Mouse (Mus musculus): Measurements from ENCODE around the gene Cacybp. TPM values are rescaled to one million over a fixed set of nuclear protein-coding genes. Genes with fewer than 3 reads are reported as not detected.

Cacybp gene
- polyA plus RNA-seq, 1 experiment from 2014 or later: 252 TPM

GRCm38 (mm10) chr1:160249786-160250185 lies 37.1 kb upstream of the Cacybp start:
- H3K9me3 ChIP-seq (ENCODE audit: control insufficient read depth, low read length): peaks cover 2% of the 10 kb centered on the region; the same call in 1 of the 2 replicates
- ATAC-seq (ENCODE audit: low FRiP score, low TSS enrichment): no peak
- H3K9ac ChIP-seq (ENCODE audit: low read depth, low read length): no peak overlapping the region
- no peaks in the 10 kb centered on the region for H3K36me3 ChIP-seq (ENCODE audit: control insufficient read depth, insufficient read depth, low read length)
- no peaks in the 10 kb centered on the region for H3K27me3 ChIP-seq (ENCODE audit: control insufficient read depth, insufficient read depth, low read length)
- H3K27ac ChIP-seq (ENCODE audit: low read depth, low read length): no peak overlapping the region
- H3K4me3 ChIP-seq (ENCODE audit: low read length): no peak overlapping the region
- no peak overlapping the region for H3K4me2 ChIP-seq (replicated peaks; ENCODE audit: low read depth, low read length)
- no peaks in the 10 kb centered on the region for H3K4me1 ChIP-seq (ENCODE audit: control insufficient read depth, insufficient read depth, low read length)
- WGBS: 78% methylated on average over 3 of the region's 3 CpGs

- no peaks in the 10 kb centered on the region for H3K27me3 ChIP-seq (ENCODE audit: control insufficient read depth, insufficient read depth, low read length)
- no peaks in the 10 kb centered on the region for H3K36me3 ChIP-seq (ENCODE audit: control insufficient read depth, insufficient read depth, low read length)
- WGBS: 81% methylated on average over 9 of the region's 9 CpGs
- no peak for ATAC-seq (ENCODE audit: low FRiP score, low TSS enrichment)
- no peak overlapping the region for H3K4me2 ChIP-seq (replicated peaks; ENCODE audit: low read depth, low read length)
- no peaks in the 10 kb centered on the region for H3K9me3 ChIP-seq (ENCODE audit: control insufficient read depth, low read length)
- H3K27ac ChIP-seq (ENCODE audit: low read depth, low read length): no peak overlapping the region
- H3K4me3 ChIP-seq (ENCODE audit: low read length): no peak overlapping the region
- no peaks in the 10 kb centered on the region for H3K4me1 ChIP-seq (ENCODE audit: control insufficient read depth, insufficient read depth, low read length)
- no peak overlapping the region for H3K9ac ChIP-seq (ENCODE audit: low read depth, low read length)
These were observed 34.8 kb upstream of the Cacybp start for GRCm38 (mm10) chr1:160247473-160247872.

- ATAC-seq (ENCODE audit: low FRiP score, low TSS enrichment): no peak
- Histone ChIP-seq H3K4me2 (replicated peaks; ENCODE audit: low read depth, low read length) (no peak overlapping the region), H3K9me3 (ENCODE audit: control insufficient read depth, low read length) (no peaks in the 10 kb centered on the region), H3K9ac (ENCODE audit: low read depth, low read length) (no peak overlapping the region), H3K27me3 (ENCODE audit: control insufficient read depth, insufficient read depth, low read length) (no peaks in the 10 kb centered on the region), H3K4me1 (ENCODE audit: control insufficient read depth, insufficient read depth, low read length) (no peaks in the 10 kb centered on the region), H3K4me3 (ENCODE audit: low read length) (no peak overlapping the region), H3K27ac (ENCODE audit: low read depth, low read length) (no peak overlapping the region), H3K36me3 (ENCODE audit: control insufficient read depth, insufficient read depth, low read length) (no peaks in the 10 kb centered on the region)
- 79% methylated on average over 4 of the region's 4 CpGs for WGBS
These were observed 34.2 kb upstream of the Cacybp start for GRCm38 (mm10) chr1:160246844-160247243.

- no peaks in the 10 kb centered on the region for H3K4me1 ChIP-seq (ENCODE audit: control insufficient read depth, insufficient read depth, low read length)
- no peaks in the 10 kb centered on the region for H3K36me3 ChIP-seq (ENCODE audit: control insufficient read depth, insufficient read depth, low read length)
- H3K27me3 ChIP-seq (ENCODE audit: control insufficient read depth, insufficient read depth, low read length): no peaks in the 10 kb centered on the region
- no peak overlapping the region for H3K4me2 ChIP-seq (replicated peaks; ENCODE audit: low read depth, low read length)
- H3K9ac ChIP-seq (ENCODE audit: low read depth, low read length): no peak overlapping the region
- H3K4me3 ChIP-seq (ENCODE audit: low read length): no peak overlapping the region
- H3K27ac ChIP-seq (ENCODE audit: low read depth, low read length): no peak overlapping the region
- 75% methylated on average over 2 of the region's 2 CpGs for WGBS
- H3K9me3 ChIP-seq (ENCODE audit: control insufficient read depth, low read length): no peaks in the 10 kb centered on the region
- ATAC-seq (ENCODE audit: low FRiP score, low TSS enrichment): no peak
These were observed 33.3 kb upstream of the Cacybp start for GRCm38 (mm10) chr1:160245954-160246353.

- no peaks in the 10 kb centered on the region for H3K27me3 ChIP-seq (ENCODE audit: control insufficient read depth, insufficient read depth, low read length)
- 95% methylated on average over 5 of the region's 5 CpGs for WGBS
- no peaks in the 10 kb centered on the region for H3K4me1 ChIP-seq (ENCODE audit: control insufficient read depth, insufficient read depth, low read length)
- no peaks in the 10 kb centered on the region for H3K9me3 ChIP-seq (ENCODE audit: control insufficient read depth, low read length)
- H3K9ac ChIP-seq (ENCODE audit: low read depth, low read length): no peak overlapping the region
- no peak overlapping the region for H3K4me3 ChIP-seq (ENCODE audit: low read length)
- H3K36me3 ChIP-seq (ENCODE audit: control insufficient read depth, insufficient read depth, low read length): no peaks in the 10 kb centered on the region
- H3K4me2 ChIP-seq (replicated peaks; ENCODE audit: low read depth, low read length): no peak overlapping the region
- no peak overlapping the region for H3K27ac ChIP-seq (ENCODE audit: low read depth, low read length)
- ATAC-seq (ENCODE audit: low FRiP score, low TSS enrichment): no peak
These were observed 32.0 kb upstream of the Cacybp start for GRCm38 (mm10) chr1:160244689-160245088.

GRCm38 (mm10) chr1:160240091-160240490 lies 27.4 kb upstream of the Cacybp start:
- H3K4me2 ChIP-seq (replicated peaks; ENCODE audit: low read depth, low read length): no peak overlapping the region
- WGBS: 91% methylated on average over 2 of the region's 2 CpGs
- no peak for ATAC-seq (ENCODE audit: low FRiP score, low TSS enrichment)

GRCm38 (mm10) chr1:160238852-160239443 lies 26.3 kb upstream of the Cacybp start:
- H3K4me2 ChIP-seq (replicated peaks; ENCODE audit: low read depth, low read length): no peak overlapping the region
- H3K36me3 ChIP-seq (ENCODE audit: control insufficient read depth, insufficient read depth, low read length): no peaks in the 10 kb centered on the region
- H3K27me3 ChIP-seq (ENCODE audit: control insufficient read depth, insufficient read depth, low read length): no peaks in the 10 kb centered on the region
- no peaks in the 10 kb centered on the region for H3K4me1 ChIP-seq (ENCODE audit: control insufficient read depth, insufficient read depth, low read length)
- no peak overlapping the region for H3K4me3 ChIP-seq (ENCODE audit: low read length)
- 97% methylated on average over 1 of the region's 1 CpGs for WGBS
- no peaks in the 10 kb centered on the region for H3K9me3 ChIP-seq (ENCODE audit: control insufficient read depth, low read length)
- no peak overlapping the region for H3K9ac ChIP-seq (ENCODE audit: low read depth, low read length)
- no peak for ATAC-seq (ENCODE audit: low FRiP score, low TSS enrichment)
- no peak overlapping the region for H3K27ac ChIP-seq (ENCODE audit: low read depth, low read length)

More at GRCm38 (mm10) chr1:160240091-160240490, 27.4 kb upstream of the Cacybp start:
- H3K9me3 ChIP-seq (ENCODE audit: control insufficient read depth, low read length): no peaks in the 10 kb centered on the region
- no peak overlapping the region for H3K9ac ChIP-seq (ENCODE audit: low read depth, low read length)
- H3K36me3 ChIP-seq (ENCODE audit: control insufficient read depth, insufficient read depth, low read length): no peaks in the 10 kb centered on the region
- no peak overlapping the region for H3K27ac ChIP-seq (ENCODE audit: low read depth, low read length)
- H3K27me3 ChIP-seq (ENCODE audit: control insufficient read depth, insufficient read depth, low read length): no peaks in the 10 kb centered on the region
- no peaks in the 10 kb centered on the region for H3K4me1 ChIP-seq (ENCODE audit: control insufficient read depth, insufficient read depth, low read length)
- H3K4me3 ChIP-seq (ENCODE audit: low read length): no peak overlapping the region

DNA sequence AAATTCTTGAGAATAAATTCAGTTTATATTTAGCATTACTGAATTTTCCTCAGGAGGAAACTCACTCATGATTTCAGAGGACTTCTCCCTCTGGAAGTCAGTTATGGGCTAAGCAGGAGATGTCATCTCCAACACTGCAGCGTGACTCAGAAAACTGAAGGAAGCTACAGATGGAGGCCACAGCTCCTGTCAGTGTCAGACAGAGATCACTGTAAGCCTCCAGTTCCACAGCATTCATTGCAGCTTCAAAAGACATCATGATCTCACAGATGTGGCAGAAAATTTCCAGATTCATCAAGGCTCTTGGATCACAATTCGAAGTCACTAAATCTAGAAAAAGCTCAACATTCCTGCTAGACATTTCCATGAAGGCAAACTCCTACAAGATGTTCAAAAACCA lies 25.3 kb upstream of the Cacybp start:
- Histone ChIP-seq H3K4me3 (ENCODE audit: low read length) (no peak overlapping the region), H3K9ac (ENCODE audit: low read depth, low read length) (no peak overlapping the region), H3K27ac (ENCODE audit: low read depth, low read length) (no peak overlapping the region), H3K4me1 (ENCODE audit: control insufficient read depth, insufficient read depth, low read length) (no peaks in the 10 kb centered on the region), H3K9me3 (ENCODE audit: control insufficient read depth, low read length) (no peaks in the 10 kb centered on the region), H3K27me3 (ENCODE audit: control insufficient read depth, insufficient read depth, low read length) (no peaks in the 10 kb centered on the region), H3K4me2 (replicated peaks; ENCODE audit: low read depth, low read length) (no peak overlapping the region), H3K36me3 (ENCODE audit: control insufficient read depth, insufficient read depth, low read length) (no peaks in the 10 kb centered on the region)
- no peak for ATAC-seq (ENCODE audit: low FRiP score, low TSS enrichment)
- 98% methylated on average over 2 of the region's 2 CpGs for WGBS

GRCm38 (mm10) chr1:160233921-160234320 lies 21.2 kb upstream of the Cacybp start:
- Histone ChIP-seq H3K36me3 (ENCODE audit: control insufficient read depth, insufficient read depth, low read length) (no peaks in the 10 kb centered on the region), H3K9me3 (ENCODE audit: control insufficient read depth, low read length) (no peaks in the 10 kb centered on the region), H3K4me1 (ENCODE audit: control insufficient read depth, insufficient read depth, low read length) (no peaks in the 10 kb centered on the region), H3K9ac (ENCODE audit: low read depth, low read length) (no peak overlapping the region), H3K27me3 (ENCODE audit: control insufficient read depth, insufficient read depth, low read length) (no peaks in the 10 kb centered on the region), H3K27ac (ENCODE audit: low read depth, low read length) (no peak overlapping the region), H3K4me3 (ENCODE audit: low read length) (no peak overlapping the region), H3K4me2 (replicated peaks; ENCODE audit: low read depth, low read length) (no peak overlapping the region)
- no peak for ATAC-seq (ENCODE audit: low FRiP score, low TSS enrichment)
